Mouse (Mus musculus): ENCODE data around the gene Uhrf1bp1l.

The Uhrf1bp1l gene

GRCm38 (mm10) chr10:89850951-89851350 is 106.2 kb downstream of the Uhrf1bp1l start:
- no peak for DNase-seq (ENCODE audit: low read depth)

- no peak for DNase-seq (ENCODE audit: low read depth)
These were observed 110.6 kb downstream of the Uhrf1bp1l start for GRCm38 (mm10) chr10:89855251-89855875.

- no peak for DNase-seq (ENCODE audit: low read depth)
These were observed 111.5 kb downstream of the Uhrf1bp1l start for GRCm38 (mm10) chr10:89856286-89856685.

GRCm38 (mm10) chr10:89868211-89868610 is 123.4 kb downstream of the Uhrf1bp1l start:
- DNase-seq (ENCODE audit: low read depth): no peak

GRCm38 (mm10) chr10:89868836-89869235 is 124.0 kb downstream of the Uhrf1bp1l start:
- DNase-seq (ENCODE audit: low read depth): no peak
